In genomic region chr6:25808806-25809495, GRCm38 (mm10) we compare ENCODE assay signal across 8 mouse cellular contexts. TPM values are rescaled to one million over a fixed set of nuclear protein-coding genes. Genes with fewer than 3 reads are reported as not detected.
A peak's percentile ranks its signal among the peaks of the same experiment; 100 is the strongest.
DNase-seq lines count a peak whose midpoint lies in the region; ATAC-seq lines count a peak whose summit lies in the region.

Gene Pot1a, minus strand, starts transcription at chr6:25809246.

- no peaks in the 10 kb centered on the region for H3K36me3 ChIP-seq in hindbrain, embryonic 11.5 days (ENCODE audit: control insufficient read depth, insufficient read depth, low read length)

- peak; percentile 100 for ATAC-seq in hindbrain, embryonic 11.5 days (ENCODE audit: low FRiP score)

- peak within 1 kb of the TSS; percentile 30; the same call in 1 of the 2 replicates for H3K27ac ChIP-seq in hindbrain, embryonic 11.5 days (ENCODE audit: low read depth, low read length)

- peak within 1 kb of the TSS; percentile 38 for H3K4me2 ChIP-seq in hindbrain, embryonic 11.5 days (replicated peaks; ENCODE audit: low read depth, low read length)

- H3K4me1 ChIP-seq in hindbrain, embryonic 11.5 days (replicated peaks; ENCODE audit: control insufficient read depth, insufficient read depth, low read length) = no peaks in the 10 kb centered on the region

- peak; percentile 97 for DNase-seq in Muller cell, postnatal 12 days (ENCODE audit: inconsistent ontology term)
- DNase-seq in cerebellum, adult 9-11 months = peak; percentile 97
- peak; percentile 94 to 98 for DNase-seq in frontal cortex, adult 2 months (ENCODE audit: extremely low spot score in 1 of 2, low spot score in 1 of 2)
- peak; percentile 99 for DNase-seq in hindbrain, embryonic 11.5 days (ENCODE audit: low spot score)
- DNase-seq in layer of hippocampus, postnatal 10 days (ENCODE audit: low spot score in 2 of 2) = peak; percentile 96 to 97
- DNase-seq in lung, postnatal 10 days = peak; percentile 98
- peak; percentile 93 for DNase-seq in ovary, postnatal 36 days (ENCODE audit: low spot score)
- peak; percentile 95 for DNase-seq in thymus, postnatal 25 days

- H3K27me3 ChIP-seq in hindbrain, embryonic 11.5 days (ENCODE audit: control insufficient read depth, insufficient read depth, low read length) = no peaks in the 10 kb centered on the region

- peak within 1 kb of the TSS; percentile 63 for H3K9ac ChIP-seq in hindbrain, embryonic 11.5 days (ENCODE audit: low read depth, low read length)

- H3K9me3 ChIP-seq in hindbrain, embryonic 11.5 days (ENCODE audit: control insufficient read depth, low read length) = no peaks in the 10 kb centered on the region

- under 1% methylated on average over 34 of the region's 34 CpGs for WGBS in hindbrain, embryonic 11.5 days

- H3K4me3 ChIP-seq in hindbrain, embryonic 11.5 days (ENCODE audit: low read depth, low read length) = peak within 1 kb of the TSS; percentile 48

RNA-seq across cellular contexts. Expression of gene Pot1a, which starts in this region (rescaled TPM):
- 16.5 and 17.6 TPM in 2 replicates for polyA plus RNA-seq in frontal cortex, adult 2 months (2012; rRNA removed)
- 39.6 and 43.3 TPM in 2 replicates for polyA plus RNA-seq in hindbrain, embryonic 11.5 days (2014; fragmentation: Nextera tagmentation; extraction: Ambion mirVana)
- total RNA-seq in layer of hippocampus, postnatal 10 days (2021) = 10 to 100 TPM; 12.0 to 14.3 TPM

Comparison
In these comparisons a context has a peak if more than half of its experiments do, and no peak if none do; other contexts are left out.
1. Peak in every context shown above with its lines: DNase-seq, ATAC-seq, H3K4me3 ChIP-seq and H3K27ac ChIP-seq.